Mouse (Mus musculus) MEL (cell line): ENCODE results near the gene Fto. TPM values are rescaled to one million over a fixed set of nuclear protein-coding genes. Genes with fewer than 3 reads are reported as not detected.

Experiments used
- DNase-seq: peaks from one replicate; pipeline ENCODE4 v3.0.0; 2011; ENCODE audit warnings: low read depth, low spot score
- H3K27ac ChIP-seq: 2 replicates; pipeline ENCODE4 v1.5.1; 2012; ENCODE audit warnings: low read depth, mild to moderate bottlenecking, control low read depth, low read length, moderate library complexity; ENCODE audit not compliant: control insufficient read depth
- H3K27me3 ChIP-seq, 2 experiments: fragments of 150-350 bp in 1 of 2; sonication (generic) in 1 of 2; 2 replicates each; pipeline ENCODE4 v1.6.1; 2012; ENCODE audit warnings: low read length in 2 of 2, mild to moderate bottlenecking in 2 of 2, improper control_type of control experiment in 1 of 2, moderate library complexity in 1 of 2; ENCODE audit not compliant: insufficient read depth in 2 of 2, control insufficient read depth in 1 of 2
- H3K36me3 ChIP-seq, 2 experiments: 2 replicates each; pipeline ENCODE4 v1.6.1; 2012 to 2014; ENCODE audit warnings: low read length in 2 of 2, improper control_type of control experiment in 1 of 2, inconsistent platforms in 1 of 2, mild to moderate bottlenecking in 1 of 2; ENCODE audit not compliant: insufficient read depth in 2 of 2, control insufficient read depth in 1 of 2
- H3K4me1 ChIP-seq, 2 experiments: fragments of 150-350 bp in 1 of 2; sonication (generic) in 1 of 2; 2 replicates each; pipeline ENCODE4 v1.6.1; 2012; ENCODE audit warnings: low read length in 2 of 2, improper control_type of control experiment in 1 of 2, mild to moderate bottlenecking in 1 of 2; ENCODE audit not compliant: insufficient read depth in 2 of 2, control insufficient read depth in 1 of 2
- H3K4me3 ChIP-seq, 2 experiments: fragments of 150-350 bp in 1 of 2; sonication (generic) in 1 of 2; 2 replicates each; pipeline ENCODE4 v1.5.1; 2012; ENCODE audit warnings: low read depth in 2 of 2, low read length in 2 of 2, mild to moderate bottlenecking in 2 of 2, moderate library complexity in 2 of 2, control low read depth in 1 of 2, improper control_type of control experiment in 1 of 2; ENCODE audit not compliant: control insufficient read depth in 1 of 2, insufficient read depth in 1 of 2
- H3K79me2 ChIP-seq: 2 replicates; pipeline ENCODE4 v1.6.1; 2012; ENCODE audit warnings: mild to moderate bottlenecking, low read length, moderate library complexity; ENCODE audit not compliant: control insufficient read depth, poor library complexity, insufficient read depth
- H3K9ac ChIP-seq: 2 replicates; pipeline ENCODE4 v1.6.1; 2012; ENCODE audit warnings: low read depth, mild to moderate bottlenecking, control low read depth, low read length, moderate library complexity; ENCODE audit not compliant: control insufficient read depth, poor library complexity, severe bottlenecking
- H3K9me3 ChIP-seq: fragments of 150-350 bp; sonication (generic); replicated peaks from 2 replicates; pipeline ENCODE4 v1.6.1; 2012; ENCODE audit warnings: mild to moderate bottlenecking, low read length, improper control_type of control experiment, moderate library complexity; ENCODE audit not compliant: insufficient read depth
- BHLHE40 ChIP-seq: IDR thresholded peaks from 2 replicates; pipeline ENCODE4 v1.6.1; 2012; ENCODE audit warnings: low read depth, mild to moderate bottlenecking, inconsistent platforms, low read length, improper control_type of control experiment, borderline replicate concordance
- CHD2 ChIP-seq: IDR thresholded peaks from 2 replicates; pipeline ENCODE4 v1.6.1; 2011; ENCODE audit warnings: low read length, improper control_type of control experiment
- CTCF ChIP-seq, 3 experiments: IDR thresholded peaks in 2 of 3; conservative IDR thresholded peaks in 1 of 3; 2 replicates each; pipeline ENCODE4 v1.5.1; 2011 to 2012; ENCODE audit warnings: low read length in 3 of 3, low read depth in 2 of 3, mild to moderate bottlenecking in 2 of 3, improper control_type of control experiment in 1 of 3, inconsistent platforms in 1 of 3, mixed read lengths in 1 of 3, moderate library complexity in 1 of 3; ENCODE audit not compliant: control insufficient read depth in 1 of 3, insufficient read depth in 1 of 3, poor library complexity in 1 of 3, severe bottlenecking in 1 of 3
- ETS1 ChIP-seq: IDR thresholded peaks from 2 replicates; pipeline ENCODE4 v1.6.1; 2012; ENCODE audit warnings: low read depth, mild to moderate bottlenecking, inconsistent platforms, low read length, improper control_type of control experiment, moderate library complexity
- GABPA ChIP-seq: IDR thresholded peaks from 2 replicates; pipeline ENCODE4 v1.6.1; 2012; ENCODE audit warnings: low read depth, mild to moderate bottlenecking, inconsistent platforms, low read length, improper control_type of control experiment, moderate library complexity
- GATA1 ChIP-seq: IDR thresholded peaks from 2 replicates; pipeline ENCODE4 v1.6.1; 2011; ENCODE audit warnings: low read depth, low read length, improper control_type of control experiment
- MAFK ChIP-seq: IDR thresholded peaks from 2 replicates; pipeline ENCODE4 v1.6.1; 2011; ENCODE audit warnings: low read depth, mild to moderate bottlenecking, low read length, improper control_type of control experiment, borderline replicate concordance
- MAX ChIP-seq: IDR thresholded peaks from 2 replicates; pipeline ENCODE4 v1.6.1; 2011; ENCODE audit warnings: low read length, improper control_type of control experiment
- MYB ChIP-seq: IDR thresholded peaks from 2 replicates; pipeline ENCODE4 v1.6.1; 2011; ENCODE audit warnings: mild to moderate bottlenecking, low read depth, low read length, improper control_type of control experiment
- MYC ChIP-seq: IDR thresholded peaks from 2 replicates; pipeline ENCODE4 v1.6.1; 2011; ENCODE audit warnings: low read depth, mild to moderate bottlenecking, low read length, improper control_type of control experiment, moderate library complexity
- NELFE ChIP-seq: IDR thresholded peaks from 2 replicates; pipeline ENCODE4 v1.6.1; 2011; ENCODE audit warnings: low read depth, low read length, improper control_type of control experiment
- NRF1 ChIP-seq: IDR thresholded peaks from 2 replicates; pipeline ENCODE4 v1.6.1; 2014; ENCODE audit warnings: low read depth, mild to moderate bottlenecking, inconsistent platforms, low read length, improper control_type of control experiment, moderate library complexity; ENCODE audit not compliant: poor library complexity, insufficient read depth, severe bottlenecking
- POLR2A ChIP-seq, 2 experiments: IDR thresholded peaks; 2 replicates each; pipeline ENCODE4 v1.6.1; 2011 to 2012; ENCODE audit warnings: low read length in 2 of 2, mild to moderate bottlenecking in 2 of 2, control low read depth in 1 of 2, improper control_type of control experiment in 1 of 2, low read depth in 1 of 2, moderate library complexity in 1 of 2; ENCODE audit not compliant: control insufficient read depth in 1 of 2, insufficient read depth in 1 of 2, poor library complexity in 1 of 2
- RCOR1 ChIP-seq: IDR thresholded peaks from 2 replicates; pipeline ENCODE4 v1.6.1; 2012; ENCODE audit warnings: low read depth, mild to moderate bottlenecking, inconsistent platforms, low read length, improper control_type of control experiment
- TBP ChIP-seq: IDR thresholded peaks from 2 replicates; pipeline ENCODE4 v1.8.0; 2011; ENCODE audit warnings: low read depth, low read length, improper control_type of control experiment
- TCF12 ChIP-seq: IDR thresholded peaks from 2 replicates; pipeline ENCODE4 v1.6.1; 2014; ENCODE audit warnings: low read depth, mild to moderate bottlenecking, inconsistent platforms, low read length, improper control_type of control experiment, moderate library complexity
- USF1 ChIP-seq: IDR thresholded peaks from 2 replicates; pipeline ENCODE4 v1.6.1; 2014; ENCODE audit warnings: low read depth, mild to moderate bottlenecking, inconsistent platforms, low read length, improper control_type of control experiment, moderate library complexity
- ZC3H11A ChIP-seq: IDR thresholded peaks from 2 replicates; pipeline ENCODE4 v1.6.1; 2012; ENCODE audit warnings: low read depth, mild to moderate bottlenecking, inconsistent platforms, low read length, improper control_type of control experiment
- ZMIZ1 ChIP-seq: IDR thresholded peaks from 2 replicates; pipeline ENCODE4 v1.6.1; 2012; ENCODE audit warnings: low read depth, mild to moderate bottlenecking, inconsistent platforms, low read length, improper control_type of control experiment, moderate library complexity
- ZNF384 ChIP-seq: IDR thresholded peaks from 2 replicates; pipeline ENCODE4 v1.6.1; 2012; ENCODE audit warnings: low read depth, mild to moderate bottlenecking, inconsistent platforms, low read length, improper control_type of control experiment
- polyA plus RNA-seq, 2 experiments: library from polyadenylated mRNA; stranded (reverse) in 1 of 2; unstranded in 1 of 2; fragments of >175 nt in 1 of 2; fragments of >200 nt in 1 of 2; gene quantifications; 2 replicates each; pipeline versions ENCODE4 v1.2.1 to v1.2.4; 2012; ENCODE audit warnings: low replicate concordance in 2 of 2, low read depth in 1 of 2; ENCODE audit not compliant: insufficient read length in 2 of 2, insufficient read depth in 1 of 2, missing spikeins in 1 of 2
- total RNA-seq: library from RNA; depleted of rRNA; stranded (reverse); fragments of 300-350 nt; gene quantifications from 2 replicates; pipeline ENCODE4 v1.2.3, GENCODE M21; 2012

Fto gene
- total and polyA plus RNA-seq, 3 experiments, result 13.5 to 41.1 TPM; not detected in 1

DNA sequence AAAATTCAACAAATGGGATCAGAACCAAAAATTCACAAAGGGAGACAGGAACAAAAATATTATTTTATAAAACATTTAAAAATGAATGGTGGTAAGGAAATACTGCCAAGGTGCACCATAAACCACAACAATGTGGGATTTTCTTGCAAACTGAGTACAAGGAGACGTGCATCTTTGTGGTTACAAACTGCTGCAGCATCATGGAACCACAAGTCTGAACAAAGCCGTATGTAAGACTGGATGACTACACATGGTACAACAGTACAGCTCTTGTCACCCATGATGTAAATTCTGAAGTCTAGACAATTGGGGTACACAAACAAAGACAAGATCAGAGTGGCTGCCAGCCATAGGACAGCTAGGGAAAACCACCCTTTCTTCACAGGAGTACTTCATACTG is 14.7 kb upstream of the Fto start:
- DNase-seq, result no peak
- no peak overlapping the region for H3K4me3 ChIP-seq
- H3K36me3 ChIP-seq, result peaks cover 2 to 5% of the 10 kb centered on the region in 2 experiments; a peak in 3 of 4 replicates
- H3K9ac ChIP-seq, result no peak overlapping the region
- no peaks in the 10 kb centered on the region for H3K9me3 ChIP-seq
- no peaks in the 10 kb centered on the region for H3K79me2 ChIP-seq
- H3K27ac ChIP-seq, result no peak overlapping the region
- H3K27me3 ChIP-seq, result no peaks in the 10 kb centered on the region
- peaks cover 0 to 7% of the 10 kb centered on the region in 2 experiments; a peak in 2 of 4 replicates for H3K4me1 ChIP-seq
- TF ChIP-seq CHD2, result no peak
- no peak for TF ChIP-seq ZC3H11A
- no peak for TF ChIP-seq ZMIZ1
- no peak for TF ChIP-seq MYB
- no peak for TF ChIP-seq CTCF (IDR thresholded peaks at IDR 0.05 in 2 of 3, conservative IDR thresholded peaks at IDR 0.05 in 1 of 3; ENCODE audit: control insufficient read depth in 1 of 3, insufficient read depth in 1 of 3, low read depth in 2 of 3, low read length in 3 of 3, poor library complexity in 1 of 3, severe bottlenecking in 1 of 3)
- no peak for TF ChIP-seq TCF12
- TF ChIP-seq NRF1, result no peak
- TF ChIP-seq USF1, result no peak
- no peak for TF ChIP-seq BHLHE40
- no peak for TF ChIP-seq POLR2A (IDR thresholded peaks at IDR 0.05; ENCODE audit: control insufficient read depth in 1 of 2, insufficient read depth in 1 of 2, low read depth in 1 of 2, low read length in 2 of 2, poor library complexity in 1 of 2)
- TF ChIP-seq RCOR1, result no peak
- TF ChIP-seq GABPA, result no peak
- TF ChIP-seq ZNF384, result no peak
- no peak for TF ChIP-seq ETS1
- TF ChIP-seq MAFK, result no peak
- no peak for TF ChIP-seq NELFE
- no peak for TF ChIP-seq MYC
- TF ChIP-seq MAX, result no peak

DNA sequence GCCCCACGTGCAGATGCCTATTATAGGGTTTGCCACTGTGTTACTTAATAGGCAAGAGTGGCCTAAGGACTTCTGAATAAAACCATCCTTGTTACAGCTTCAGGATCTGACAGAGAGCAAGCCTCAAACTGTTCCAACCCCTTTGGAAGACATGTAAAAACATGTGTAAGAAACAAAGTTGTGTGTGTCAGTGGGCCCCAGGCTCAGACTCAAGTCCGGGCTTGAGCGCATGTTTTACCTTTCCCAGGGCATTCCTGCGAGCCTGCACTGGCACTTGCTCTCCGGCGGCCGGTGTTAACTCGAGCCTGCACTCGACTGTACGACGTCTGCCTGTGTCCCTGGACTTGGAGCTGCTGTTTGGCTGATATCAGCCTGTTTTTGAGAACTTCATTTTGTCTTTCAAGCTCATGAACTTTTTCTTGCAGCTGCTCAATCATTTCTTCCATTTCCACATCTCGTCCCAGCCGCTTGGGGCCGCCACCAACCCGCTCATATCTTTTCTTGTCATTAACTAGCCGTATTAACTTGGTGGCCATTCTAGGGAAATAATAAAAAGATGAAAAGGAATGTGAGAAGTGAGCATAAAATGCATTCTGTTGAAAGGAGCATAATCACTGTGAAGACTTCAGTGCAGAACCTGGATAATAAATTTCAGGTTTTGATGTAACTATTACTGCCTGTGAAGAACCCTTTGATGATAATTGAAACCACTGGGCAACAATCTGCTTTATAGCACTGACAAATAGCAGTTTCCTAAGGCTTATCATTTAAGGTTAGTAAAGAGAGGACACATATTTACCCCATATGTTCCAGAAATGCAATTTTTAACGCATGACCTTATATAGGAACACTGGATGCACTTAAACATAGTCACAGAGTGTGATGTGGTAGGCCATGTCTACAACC is 8.6 kb upstream of the Fto start:
- H3K9me3 ChIP-seq, result no peaks in the 10 kb centered on the region
- no peak overlapping the region for H3K9ac ChIP-seq
- no peak overlapping the region for H3K27ac ChIP-seq
- no peaks in the 10 kb centered on the region for H3K27me3 ChIP-seq
- H3K4me1 ChIP-seq, result no peaks in the 10 kb centered on the region
- H3K79me2 ChIP-seq, result no peaks in the 10 kb centered on the region
- H3K4me3 ChIP-seq, result no peak overlapping the region
- no peaks in the 10 kb centered on the region; a peak in 1 of 4 replicates for H3K36me3 ChIP-seq
- no peak for DNase-seq
- no peak for TF ChIP-seq MYC
- TF ChIP-seq TBP, result no peak
- no peak for TF ChIP-seq GATA1
- no peak for TF ChIP-seq MYB
